Mouse (Mus musculus) spleen, adult 2 months (tissue): ENCODE data around the gene Ttc3.

Source experiments
- CTCF ChIP-seq: fragments of 200-500 bp; IDR thresholded peaks from 2 replicates; pipeline ENCODE4 v1.5.1; 2011; ENCODE audit warnings: mild to moderate bottlenecking, inconsistent platforms; ENCODE audit not compliant: insufficient read depth, insufficient read length, insufficient replicate concordance; ENCODE audit errors: extremely low read depth
- POLR2A ChIP-seq: fragments of 200-500 bp; IDR thresholded peaks from 2 replicates; pipeline ENCODE4 v1.6.1; 2011; ENCODE audit warnings: low read depth, low read length, inconsistent platforms

- no peak for TF ChIP-seq CTCF
- TF ChIP-seq POLR2A: no peak
Measured at GRCm38 (mm10) chr16:94379386-94379785, 9.0 kb downstream of the Ttc3 start.
